Mouse (Mus musculus): Measurements from ENCODE around the gene Usp29. TPM values are rescaled to one million over a fixed set of nuclear protein-coding genes. Genes with fewer than 3 reads are reported as not detected.
"Not testable (repeated sequence)": the region's sequence is repeated elsewhere in the genome, so short reads cannot be mapped to it uniquely, and the experiment has no call there.

The Usp29 gene
- polyA plus RNA-seq, 1 experiment: not detected

DNA sequence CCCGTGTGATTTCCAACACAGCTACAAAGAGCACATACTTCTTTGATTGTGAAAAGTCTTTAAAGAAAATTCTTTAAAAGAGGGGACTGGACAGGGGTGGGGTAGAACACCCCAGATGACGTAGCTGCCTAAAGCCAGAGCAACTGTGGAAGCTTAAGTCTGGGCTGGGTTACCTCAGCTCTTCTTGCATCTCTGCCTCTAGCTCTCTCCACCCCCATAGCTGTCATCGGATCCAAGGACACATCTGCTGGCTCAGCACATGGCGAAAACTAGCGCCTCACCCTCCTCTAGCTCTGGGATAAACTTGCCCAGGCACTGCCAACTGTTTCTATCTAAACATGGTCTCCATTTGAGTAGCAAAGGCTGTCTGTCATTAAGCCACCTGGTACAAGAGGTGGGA is 34.9 kb downstream of the Usp29 start:
- DNase-seq (ENCODE audit: low read depth): no peak

DNA sequence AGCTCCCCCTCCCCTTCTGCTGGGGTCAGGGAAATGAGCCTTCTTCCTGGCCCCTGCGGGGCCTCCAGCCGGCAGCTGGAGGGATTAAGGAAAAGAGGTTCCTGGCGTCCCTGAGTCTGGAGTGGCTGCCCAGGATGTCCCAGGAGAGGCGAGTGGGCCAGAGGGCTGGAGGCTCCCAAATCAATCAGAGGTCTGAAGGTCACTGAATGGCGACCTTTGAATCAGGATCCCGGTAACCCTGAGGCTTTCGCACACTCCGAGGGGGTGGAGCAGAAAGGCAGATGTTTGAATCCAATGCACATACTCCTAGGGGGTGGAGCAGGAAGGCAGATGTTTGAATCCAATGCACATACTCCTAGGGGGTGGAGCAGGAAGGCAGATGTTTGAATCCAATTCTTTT is 39.9 kb downstream of the Usp29 start:
- no peak for DNase-seq (ENCODE audit: low read depth)

DNA sequence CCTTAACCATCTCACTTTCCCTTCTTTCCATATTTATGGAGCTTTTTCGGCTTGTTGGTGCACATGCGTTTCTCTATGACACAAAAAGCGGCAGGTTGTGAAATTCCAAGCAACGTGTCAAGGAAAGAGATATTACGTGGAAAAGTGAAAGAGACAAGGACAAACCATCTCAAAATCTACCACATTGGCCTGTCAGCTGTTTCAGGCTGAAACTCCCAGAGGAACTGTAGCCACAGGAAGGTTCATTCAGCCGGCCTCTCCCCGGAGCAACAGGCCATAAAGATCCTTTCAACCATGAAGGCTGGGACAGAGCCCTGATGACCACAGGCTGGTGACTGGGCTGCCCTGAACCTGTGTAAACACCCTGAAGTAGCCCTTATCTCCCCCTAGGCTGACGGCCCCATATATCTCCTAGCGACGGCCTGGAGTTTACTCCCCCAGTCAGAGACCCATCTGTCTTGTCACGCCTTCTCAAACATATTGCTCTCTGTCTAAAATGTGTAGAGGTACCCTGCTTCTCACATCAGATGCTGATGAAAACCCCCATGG is 43.6 kb downstream of the Usp29 start:
- not testable (repeated sequence) for DNase-seq (ENCODE audit: low read depth)

DNA sequence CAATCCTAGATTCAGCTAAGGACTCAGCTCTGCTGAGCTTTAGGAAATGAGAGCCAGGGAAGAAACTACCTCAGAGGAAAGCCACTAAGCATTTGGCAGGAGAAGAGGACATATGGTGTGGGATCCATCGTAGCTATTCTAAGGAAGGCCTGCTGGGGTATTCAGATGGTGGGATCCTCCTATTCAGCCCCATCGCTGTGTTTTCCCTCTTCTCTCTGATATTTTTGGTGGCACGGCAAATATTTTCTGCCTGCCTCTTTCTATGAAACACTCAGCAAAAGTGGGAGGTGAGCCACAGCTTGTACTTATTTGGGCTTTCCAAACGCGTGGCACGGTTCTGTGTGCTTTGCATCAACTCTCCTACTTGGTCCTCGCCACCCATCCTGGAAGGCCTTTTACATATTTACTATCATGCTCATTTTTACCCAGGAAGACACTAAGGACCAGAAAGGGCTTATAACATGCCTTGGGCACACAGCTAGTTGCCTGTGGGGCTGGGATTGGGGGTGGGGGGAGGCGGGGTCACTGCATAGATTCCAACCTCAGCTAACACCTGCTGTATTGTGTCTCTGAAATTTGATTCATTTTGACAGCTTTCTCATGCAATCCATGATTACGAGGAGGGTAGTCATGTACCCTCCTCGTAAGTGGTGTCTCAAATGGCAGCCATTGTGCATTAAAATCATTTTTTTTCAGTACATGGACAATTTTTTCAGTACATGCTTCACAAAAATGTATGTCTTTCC is 46.1 kb downstream of the Usp29 start:
- DNase-seq (ENCODE audit: low read depth): no peak

DNA sequence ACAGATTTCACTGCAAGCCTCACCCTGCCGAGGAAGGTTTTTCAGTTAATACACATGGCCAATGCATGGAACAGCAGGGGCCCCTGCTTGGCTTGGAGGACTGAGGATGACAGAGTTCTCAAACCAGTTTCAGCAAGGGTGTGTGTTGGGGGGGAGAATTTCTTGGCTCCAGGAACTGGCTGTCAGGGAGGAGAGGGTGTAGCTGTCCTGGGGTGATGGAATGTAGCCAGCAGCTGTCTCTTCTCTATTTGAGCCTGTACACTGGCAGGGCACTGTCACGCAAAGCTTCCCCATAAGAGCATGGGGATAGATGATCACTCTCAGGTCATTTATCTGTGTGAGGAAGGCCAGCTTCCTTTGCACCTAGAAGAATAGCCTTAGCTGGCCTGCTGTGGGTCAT is 46.7 kb downstream of the Usp29 start:
- DNase-seq (ENCODE audit: low read depth): no peak

DNA sequence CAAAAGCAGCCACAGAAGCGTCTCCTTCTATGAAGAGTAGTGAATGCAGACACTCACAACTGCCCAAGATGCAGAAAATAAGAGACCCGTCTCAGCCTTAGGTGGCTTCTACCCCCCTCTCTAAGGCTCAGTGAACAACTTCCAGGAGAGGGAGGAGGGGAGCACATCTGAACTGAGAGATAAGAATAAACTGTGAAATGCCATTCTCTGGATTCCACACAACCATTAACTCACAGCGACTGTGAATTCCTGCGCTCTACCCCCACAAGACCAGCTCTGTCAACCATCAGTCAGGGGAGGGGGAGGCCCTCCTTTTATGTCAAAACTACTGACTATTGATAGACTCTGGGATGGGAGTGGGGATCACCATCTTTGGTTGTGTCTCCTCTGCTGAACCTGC is 47.3 kb downstream of the Usp29 start:
- DNase-seq (ENCODE audit: low read depth): no peak

DNA sequence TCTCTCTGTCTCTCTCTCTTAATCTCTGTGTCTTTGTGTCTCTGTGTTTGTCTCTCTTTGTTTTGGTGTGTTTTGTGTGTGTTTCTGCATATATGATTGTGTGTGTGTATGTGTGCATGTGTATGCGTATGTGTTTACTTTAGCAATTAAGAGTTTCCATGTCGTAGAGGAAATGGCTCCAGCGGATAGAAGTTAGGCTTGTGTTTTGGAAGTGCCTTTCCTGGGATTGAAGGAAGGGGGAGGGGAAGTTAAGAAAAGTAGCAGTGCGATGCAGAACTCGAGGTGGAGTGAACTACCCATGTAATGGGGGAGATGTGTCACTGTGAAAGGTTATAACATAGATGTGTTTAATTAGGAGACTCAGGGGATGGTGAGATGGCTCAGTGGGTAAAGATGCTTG is 48.8 kb downstream of the Usp29 start:
- no peak for DNase-seq (ENCODE audit: low read depth)

DNA sequence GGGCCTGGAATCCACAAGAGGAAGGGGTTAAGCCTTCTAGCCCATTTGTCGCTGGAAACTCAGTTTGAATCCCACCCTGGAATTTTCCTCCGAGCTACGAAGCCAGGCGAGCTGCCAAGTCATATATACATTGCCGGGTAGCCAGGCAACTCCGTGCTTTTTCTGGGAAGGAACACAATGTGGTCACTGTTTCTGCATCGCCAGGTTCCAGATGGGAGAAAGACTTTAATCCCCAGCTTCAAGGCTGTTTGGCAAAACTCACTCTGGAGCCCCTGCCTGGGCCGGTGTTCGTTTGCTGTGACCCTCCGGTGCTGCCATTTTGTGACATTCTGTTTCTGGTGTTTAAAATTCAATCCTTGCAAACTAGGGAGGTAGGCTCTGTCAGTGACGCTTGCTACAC is 51.2 kb downstream of the Usp29 start:
- DNase-seq (ENCODE audit: low read depth): peak; percentile 33

DNA sequence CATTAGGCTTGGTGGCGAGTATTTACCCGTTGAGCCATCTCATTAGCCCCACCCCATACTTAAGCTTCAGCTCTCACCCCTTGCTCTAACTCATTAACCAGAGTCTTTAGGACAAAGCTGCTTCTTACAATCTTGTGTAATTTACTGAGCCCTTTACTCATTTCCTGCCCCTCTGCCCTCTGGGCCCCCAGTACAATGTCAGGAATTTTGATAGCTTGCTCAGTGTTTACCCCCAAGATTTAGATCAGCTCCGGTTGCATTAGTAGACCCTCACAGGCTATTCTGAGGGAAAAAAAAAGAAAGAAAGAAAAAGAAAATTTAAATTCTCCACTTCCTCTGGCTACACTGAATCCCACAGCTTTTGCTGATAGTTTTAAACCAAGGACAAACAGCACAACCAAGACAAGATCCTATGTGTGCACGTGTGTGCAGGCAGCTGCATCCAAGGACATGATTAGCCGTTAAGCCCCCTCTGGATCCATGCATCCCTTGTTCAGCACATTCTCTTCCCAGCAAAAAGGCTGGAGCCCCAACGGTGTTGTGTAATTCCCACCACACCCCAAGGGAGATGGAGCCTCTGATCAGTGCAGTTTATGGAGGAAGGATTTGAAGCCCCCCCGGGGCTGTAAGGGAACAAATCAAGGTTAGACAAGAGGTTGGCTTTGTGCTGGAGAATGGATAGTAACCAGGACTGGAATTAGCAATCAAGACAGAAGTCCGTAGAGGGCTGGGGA is 54.1 kb downstream of the Usp29 start:
- peak; percentile 46 for DNase-seq (ENCODE audit: low read depth)

DNA sequence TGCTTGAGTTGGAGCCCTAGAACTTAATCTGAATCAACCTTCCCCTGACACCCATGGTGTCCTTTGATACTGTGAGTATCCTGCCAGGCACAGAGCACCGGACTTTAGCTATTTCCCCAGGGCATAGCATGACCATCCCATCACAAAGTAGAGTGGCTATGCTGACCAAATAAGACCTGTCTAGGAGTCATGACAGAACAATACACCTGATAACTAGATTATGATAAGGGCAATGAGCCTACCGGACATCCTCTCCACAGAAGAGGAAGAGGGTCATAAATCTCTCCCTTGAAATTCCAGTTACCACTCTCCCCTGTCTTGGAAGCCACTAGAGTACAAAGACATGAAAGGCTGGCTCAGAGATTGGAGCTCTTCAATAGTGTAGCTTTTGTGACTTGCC is 56.6 kb downstream of the Usp29 start:
- DNase-seq (ENCODE audit: low read depth): no peak

DNA sequence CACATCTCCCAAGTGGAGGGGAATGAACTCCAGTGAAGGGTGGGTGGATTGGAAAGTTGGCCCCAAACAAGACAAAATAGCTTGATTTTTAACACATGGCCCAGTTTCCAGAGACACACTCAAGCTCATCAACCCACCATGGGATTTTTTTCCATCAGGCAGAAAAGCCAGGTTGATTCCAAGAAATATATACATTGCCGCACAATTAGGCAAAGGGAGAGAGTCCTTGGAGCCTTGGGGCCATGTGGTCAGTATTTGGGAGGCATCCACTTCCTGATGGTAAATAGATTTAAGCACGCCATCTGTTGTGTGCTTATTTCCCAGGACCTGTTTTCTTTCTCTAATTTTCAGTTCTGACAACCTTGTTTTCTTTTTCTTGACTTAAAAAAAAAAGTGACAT is 57.7 kb downstream of the Usp29 start:
- DNase-seq (ENCODE audit: low read depth): no peak

DNA sequence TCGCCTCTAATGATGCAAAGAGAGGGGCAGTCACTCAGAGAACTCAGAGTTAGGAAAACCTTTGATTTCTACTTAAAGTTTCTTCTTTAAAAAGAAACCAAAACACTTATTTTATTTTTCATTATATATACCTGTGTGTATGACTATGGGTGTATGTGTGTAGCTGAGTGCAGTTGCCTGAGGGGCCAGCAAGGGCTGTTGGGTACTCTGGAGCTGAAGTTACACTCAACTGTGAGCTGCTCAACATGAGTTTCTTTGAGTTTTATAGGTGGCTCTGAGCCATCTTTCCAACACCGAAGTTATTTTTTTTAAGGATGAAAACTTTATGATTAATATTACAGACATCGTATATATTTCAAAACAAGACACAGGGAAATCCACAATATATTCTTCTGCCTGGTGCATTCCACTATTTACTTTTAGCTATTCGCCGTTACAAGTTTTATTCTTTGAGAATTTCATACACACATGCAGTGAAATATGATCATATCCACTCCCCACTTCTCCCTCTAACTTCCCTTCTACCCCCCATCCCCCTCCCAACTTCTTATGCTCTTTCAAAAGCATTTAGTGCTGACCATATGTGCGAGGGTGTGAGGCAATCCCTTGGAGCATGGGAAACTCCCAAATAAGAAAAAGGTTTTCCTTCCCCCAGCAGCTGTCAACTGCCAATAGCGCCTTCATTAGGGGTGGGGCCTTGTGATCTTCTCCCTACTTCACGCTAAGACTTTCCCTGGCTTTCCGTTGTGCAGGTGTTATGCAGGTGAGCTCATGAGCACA is 61.1 kb downstream of the Usp29 start:
- DNase-seq (ENCODE audit: low read depth): no peak

DNA sequence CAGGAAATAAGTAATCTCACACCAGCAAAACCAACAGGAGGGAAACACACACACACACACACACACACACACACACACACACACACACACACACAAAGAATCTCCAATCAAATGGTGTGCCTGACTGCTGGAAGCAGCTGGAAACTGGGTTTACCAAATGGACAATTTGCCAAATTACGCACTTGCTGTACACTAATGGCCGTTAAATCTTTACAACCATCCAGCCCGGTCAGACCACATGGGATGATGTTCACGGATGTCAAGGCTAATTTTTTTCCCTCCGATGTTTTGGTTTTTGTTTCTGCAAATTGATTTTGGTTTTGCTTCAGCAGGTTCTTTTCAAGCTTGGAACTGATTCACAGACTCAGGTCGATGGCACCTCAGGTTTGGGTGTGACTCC is 62.9 kb downstream of the Usp29 start:
- DNase-seq (ENCODE audit: low read depth): no peak

DNA sequence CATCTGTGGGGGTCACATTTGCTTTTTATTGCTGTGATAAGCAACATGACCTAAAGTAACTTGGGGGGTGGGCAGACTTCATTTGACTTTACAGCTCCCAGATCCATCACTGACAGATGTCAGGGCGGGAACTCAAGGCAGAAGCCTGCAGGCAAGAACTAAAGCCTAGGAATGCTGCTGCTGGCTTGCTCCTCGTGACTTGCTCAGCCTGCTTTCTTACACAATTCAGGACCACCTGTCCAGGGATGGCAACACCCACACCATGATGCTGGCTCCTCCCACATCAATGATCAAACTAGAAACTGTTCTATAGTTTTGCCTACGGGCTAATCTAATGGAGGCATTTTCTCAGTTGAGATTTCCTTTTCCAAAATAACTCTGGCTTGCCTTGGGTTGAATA is 63.4 kb downstream of the Usp29 start:
- no peak for DNase-seq (ENCODE audit: low read depth)

DNA sequence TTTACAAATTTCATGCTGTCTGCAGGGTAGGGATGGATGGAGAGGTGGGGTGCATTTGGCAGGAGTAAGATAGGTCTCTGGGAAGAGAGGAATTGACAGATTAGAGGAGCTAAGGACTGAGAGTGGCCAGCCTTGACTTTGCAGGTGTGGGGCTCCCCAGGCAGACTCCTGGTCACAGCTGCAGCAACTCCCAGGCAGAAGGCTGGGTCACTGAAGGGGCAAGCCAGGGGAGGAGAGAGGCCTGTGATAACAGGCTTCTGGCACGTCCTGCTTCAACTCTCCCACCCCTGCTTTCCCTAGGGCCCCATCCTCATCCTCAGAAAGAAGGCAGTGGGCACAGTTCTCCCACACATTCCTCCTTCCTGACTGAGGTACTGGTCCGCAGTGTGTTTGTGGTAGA is 67.0 kb downstream of the Usp29 start:
- no peak for DNase-seq (ENCODE audit: low read depth)

DNA sequence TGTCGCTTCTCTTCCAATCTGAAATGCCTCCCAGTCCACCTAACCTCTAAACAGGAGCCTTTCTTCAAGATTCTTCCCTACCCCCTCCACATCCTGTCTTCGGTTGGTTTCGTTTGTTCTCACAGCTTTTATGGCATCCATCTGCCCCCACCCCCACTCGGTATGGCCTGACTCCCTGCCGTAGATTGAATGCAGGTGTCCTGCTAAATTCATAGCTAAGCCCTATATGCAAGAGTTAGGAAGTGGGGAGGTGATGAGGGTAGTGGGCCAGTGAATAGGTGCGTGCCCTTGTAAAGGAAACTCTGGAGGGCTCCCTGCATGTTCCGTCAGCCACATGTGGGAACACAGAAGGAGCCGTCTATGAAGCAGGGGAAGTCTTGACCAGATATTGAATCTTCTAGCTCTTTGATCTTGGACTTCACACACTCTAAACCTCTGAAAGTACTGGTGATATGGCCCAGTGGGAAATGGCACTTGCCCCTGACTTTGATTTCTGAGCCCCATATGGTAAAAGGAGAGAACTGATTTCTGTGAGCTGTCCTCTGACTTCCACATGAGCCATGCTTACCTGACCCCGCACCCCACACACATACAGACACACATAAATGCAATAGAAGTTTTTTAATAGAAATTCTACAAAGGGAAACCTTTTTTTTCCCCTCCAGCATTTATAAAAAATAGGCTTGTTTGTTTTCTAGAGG is 68.9 kb downstream of the Usp29 start:
- no peak for DNase-seq (ENCODE audit: low read depth)

DNA sequence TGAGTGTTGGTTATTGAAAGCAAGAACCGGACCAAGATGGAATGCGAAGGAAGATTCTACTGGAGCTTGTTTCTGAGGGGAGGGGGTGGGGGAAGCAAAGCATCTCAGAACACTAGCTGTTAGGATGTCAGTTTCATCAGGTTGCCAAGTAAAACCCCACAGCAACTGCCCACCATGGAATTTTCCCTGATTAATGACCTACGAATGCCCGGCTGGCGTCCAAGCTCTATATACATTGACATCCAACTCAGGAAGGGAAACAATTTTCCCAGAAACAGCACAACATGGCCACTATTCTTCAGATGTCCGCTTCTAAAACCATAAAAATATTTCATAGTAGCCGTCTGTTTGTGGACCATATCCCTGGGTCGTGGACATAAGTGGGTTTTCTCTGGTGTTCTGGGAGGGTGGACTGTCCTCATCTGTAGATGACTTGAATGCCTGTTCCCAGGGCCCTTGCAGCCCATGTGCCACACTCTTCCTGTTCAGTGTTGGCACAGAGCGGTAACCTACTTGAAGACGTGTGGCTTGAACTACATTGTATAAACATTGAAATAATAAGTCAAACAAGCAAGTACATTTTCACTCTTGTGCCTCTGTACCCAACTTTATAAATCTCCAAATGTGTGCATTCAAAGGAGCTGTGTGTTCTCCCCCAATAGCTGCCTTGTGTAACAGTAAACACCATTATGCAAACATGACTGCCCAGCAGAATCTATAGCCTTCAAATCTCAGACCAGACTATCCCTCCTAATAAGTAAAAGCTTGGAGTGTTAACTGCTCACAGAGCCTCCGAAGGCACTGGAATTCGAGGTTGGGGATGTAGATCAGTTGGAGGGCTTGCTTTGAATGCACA is 70.4 kb downstream of the Usp29 start:
- DNase-seq (ENCODE audit: low read depth): no peak

DNA sequence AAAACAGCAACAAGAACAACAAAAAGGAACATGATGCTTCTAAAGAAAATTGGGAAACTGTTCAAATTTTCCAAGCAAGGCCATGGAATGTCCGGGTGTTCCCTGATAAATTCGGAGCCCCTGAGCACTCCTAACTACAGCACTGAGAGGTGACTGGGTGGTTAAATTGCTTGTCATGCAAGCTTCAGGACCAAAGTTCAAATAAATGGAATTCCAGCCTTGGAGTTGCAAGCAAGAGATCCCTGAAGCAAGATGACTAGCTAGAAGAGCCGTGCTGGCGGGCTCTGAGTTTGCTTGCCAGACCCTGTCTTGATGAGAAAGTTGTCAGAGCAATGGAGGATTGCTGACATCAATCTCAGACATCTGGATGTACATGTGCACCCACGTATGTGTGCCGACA is 71.3 kb downstream of the Usp29 start:
- no peak for DNase-seq (ENCODE audit: low read depth)

DNA sequence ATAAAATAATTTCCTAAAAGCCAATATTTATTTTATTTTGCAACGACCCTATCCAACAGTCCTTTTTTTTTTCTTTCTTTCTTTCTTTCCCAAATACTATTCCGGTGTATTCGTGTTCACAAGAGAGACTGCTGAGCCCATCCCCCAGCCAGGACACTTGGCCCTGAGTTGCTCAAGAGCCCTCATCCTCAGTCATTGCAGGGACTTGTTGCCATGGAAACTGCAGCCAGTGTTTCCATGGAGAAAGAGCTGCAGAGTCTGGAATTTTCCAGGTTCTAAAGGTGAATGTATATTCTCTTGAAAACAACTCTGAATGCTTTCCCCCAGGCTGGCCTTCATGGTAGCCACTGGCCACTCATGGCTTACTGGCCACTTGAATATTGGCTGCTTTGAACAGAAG is 80.2 kb downstream of the Usp29 start:
- no peak for DNase-seq (ENCODE audit: low read depth)

DNA sequence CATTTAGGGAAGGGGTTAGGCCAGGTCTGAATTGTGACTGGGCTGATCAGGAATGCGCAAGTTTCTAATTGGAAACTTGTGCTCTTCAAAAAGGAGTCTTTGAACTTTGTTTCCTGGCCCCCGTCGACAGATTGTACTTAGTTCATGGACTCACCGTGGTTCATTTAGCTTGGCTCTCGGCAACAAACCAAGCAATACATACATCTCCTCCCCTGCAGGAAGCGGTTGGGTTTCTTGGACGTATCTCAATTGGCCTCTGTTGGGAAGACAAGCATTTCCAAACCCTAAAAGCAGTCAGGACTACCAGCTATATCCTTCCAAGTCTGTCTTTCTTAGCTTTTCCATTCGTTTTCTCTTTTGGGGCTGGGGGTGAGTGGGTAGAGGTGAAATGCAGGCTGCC is 84.6 kb downstream of the Usp29 start:
- DNase-seq (ENCODE audit: low read depth): no peak

Data from gonadal fat pad, adult 2 months (tissue).